Mouse (Mus musculus) kidney, postnatal 0 days (tissue): ENCODE data around the gene Fance. TPM values are rescaled to one million over a fixed set of nuclear protein-coding genes. Genes with fewer than 3 reads are reported as not detected.
"Not testable (repeated sequence)": the region's sequence is repeated elsewhere in the genome, so short reads cannot be mapped to it uniquely, and the experiment has no call there.

Source experiments
- ATAC-seq: fragments of 200-750 bp; cut with Nextera tagmentation; replicated peaks from 2 replicates; pipeline ENCODE4 v1.8.0; 2017; ENCODE audit warnings: low read depth, moderate number of reproducible peaks, moderate TSS enrichment, moderate library complexity; ENCODE audit not compliant: low FRiP score
- DNase-seq: peaks from one replicate; pipeline ENCODE4 v3.0.0-alpha.2; 2016; ENCODE audit warnings: low spot score
- H3K27ac ChIP-seq: fragments of 300-500 bp; sonication (generic); 2 replicates; pipeline ENCODE4 v1.5.1; 2014; ENCODE audit warnings: mild to moderate bottlenecking
- H3K27me3 ChIP-seq: fragments of 300-500 bp; sonication (generic); 2 replicates; pipeline ENCODE4 v1.6.1; 2014; ENCODE audit warnings: low read length, mixed read lengths; ENCODE audit not compliant: insufficient read depth
- H3K36me3 ChIP-seq: fragments of 300-500 bp; sonication (generic); 2 replicates; pipeline ENCODE4 v1.6.1; 2014; ENCODE audit warnings: low read length, mixed read lengths; ENCODE audit not compliant: insufficient read depth
- H3K4me1 ChIP-seq: fragments of 300-500 bp; sonication (generic); replicated peaks from 2 replicates; pipeline ENCODE4 v1.6.1; 2014; ENCODE audit warnings: antibody characterized with exemption, low read length, mixed read lengths; ENCODE audit not compliant: insufficient read depth
- H3K4me2 ChIP-seq: fragments of 300-500 bp; sonication (generic); 2 replicates; pipeline ENCODE4 v1.6.1; 2014; ENCODE audit warnings: mild to moderate bottlenecking, low read length, moderate library complexity, mixed read lengths
- H3K4me3 ChIP-seq: fragments of 300-500 bp; sonication (generic); replicated peaks from 2 replicates; pipeline ENCODE4 v1.5.1; 2014; ENCODE audit warnings: low read depth, low read length
- H3K9ac ChIP-seq: fragments of 300-500 bp; sonication (generic); 2 replicates; pipeline ENCODE4 v1.6.1; 2014; ENCODE audit warnings: low read depth, low read length
- H3K9me3 ChIP-seq: fragments of 300-500 bp; sonication (generic); replicated peaks from 2 replicates; pipeline ENCODE4 v1.6.1; 2016; ENCODE audit warnings: low read length, inconsistent platforms, mixed read lengths
- CTCF ChIP-seq: IDR thresholded peaks from 2 replicates; pipeline ENCODE4 v1.5.1; 2016; ENCODE audit warnings: antibody characterized with exemption, low read depth, mild to moderate bottlenecking, moderate library complexity
- WGBS: fragments of 180-500 bp; shearing (Covaris S2); extraction: QIAGEN DNeasy Blood & Tissue Kit; methylation state at CpG from one replicate; pipeline ENCODE4 v1.1.7; 2014; 5-methylcytosine and 5-hydroxymethylcytosine counted together
- polyA plus RNA-seq: library from polyadenylated mRNA; unstranded; fragments of >200 nt; fragmentation: Nextera tagmentation; extraction: Ambion mirVana; gene quantifications from 2 replicates; pipeline ENCODE4 v1.2.1, GENCODE M21; 2015

Gene Fance
- polyA plus RNA-seq, 1 experiment from 2014 or later, result 29.5 TPM

DNA sequence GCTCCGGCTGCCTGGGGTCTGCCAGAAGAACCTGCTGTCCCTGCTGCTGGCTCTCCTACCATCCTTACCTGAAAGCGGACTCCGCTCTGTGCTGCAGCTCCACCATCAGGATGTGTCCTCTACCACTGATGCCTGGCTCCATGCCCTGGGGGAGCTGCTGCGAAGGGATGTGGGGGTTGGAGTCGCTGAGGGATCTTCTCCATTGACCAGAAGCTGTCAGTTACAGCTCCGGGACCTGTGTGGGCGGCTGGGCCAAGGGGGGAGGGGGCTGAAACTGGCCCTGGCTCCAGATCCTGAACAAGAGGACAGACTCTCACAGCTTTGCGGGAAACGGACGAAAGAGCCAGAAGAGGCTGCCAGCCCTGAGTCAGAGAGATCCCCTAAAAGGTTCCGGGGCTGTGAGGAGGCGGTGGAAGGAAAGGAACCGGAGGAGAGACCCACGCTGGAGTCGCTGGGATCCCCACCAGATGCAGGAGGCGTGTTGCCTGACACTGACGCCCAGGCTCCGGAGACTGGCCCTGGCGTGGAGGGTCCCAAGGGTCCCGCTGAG lies 2.4 kb downstream of the Fance start:
- H3K9ac ChIP-seq, result 0 out of 2 replicates have a peak overlapping the region, but pooled peaks have one; percentile 8
- H3K9me3 ChIP-seq, result no peaks in the 10 kb centered on the region
- WGBS, result 80% methylated on average over 20 of the region's 20 CpGs

DNA sequence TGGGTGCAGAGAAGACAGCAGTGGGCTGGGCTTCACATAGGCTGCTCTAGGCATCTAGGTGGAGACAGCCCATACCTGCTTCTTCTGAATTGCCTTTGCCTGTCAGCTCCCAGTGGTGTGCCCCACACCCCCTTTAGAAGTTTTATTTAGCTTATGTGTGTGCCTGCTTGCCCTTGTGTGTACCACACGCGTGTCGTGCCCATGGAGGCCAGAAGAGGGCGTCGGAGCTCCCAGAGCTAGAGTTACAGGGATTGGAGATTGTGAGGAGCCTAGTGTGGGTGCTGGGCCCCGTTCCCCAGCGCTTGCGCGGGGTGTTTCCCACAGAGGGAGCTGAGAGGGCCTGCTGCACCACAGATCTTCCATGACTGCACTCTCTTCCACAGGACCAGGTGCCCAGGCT lies 3.2 kb downstream of the Fance start:
- DNase-seq (no peak), ATAC-seq (no peak)
- Histone ChIP-seq H3K36me3 (peaks cover 34% of the 10 kb centered on the region; the same call in 1 of the 2 replicates), H3K4me3 (no peak overlapping the region), H3K27ac (no peak overlapping the region), H3K4me1 (peaks cover 7% of the 10 kb centered on the region), H3K9ac (no peak overlapping the region), H3K4me2 (no peak overlapping the region), H3K27me3 (no peaks in the 10 kb centered on the region), H3K9me3 (no peaks in the 10 kb centered on the region)
- WGBS, result 93% methylated on average over 9 of the region's 9 CpGs
- peak; percentile 30; the same call in 1 of the 2 replicates for TF ChIP-seq CTCF

More for the DNA sequence above, 2.4 kb downstream of the Fance start:
- no peak overlapping the region for H3K4me3 ChIP-seq
- H3K4me1 ChIP-seq, result peaks cover 7% of the 10 kb centered on the region
- DNase-seq, result no peak
- H3K27ac ChIP-seq, result no peak overlapping the region
- peaks cover 32% of the 10 kb centered on the region; the same call in 1 of the 2 replicates for H3K36me3 ChIP-seq
- TF ChIP-seq CTCF, result no peak
- no peaks in the 10 kb centered on the region for H3K27me3 ChIP-seq
- no peak for ATAC-seq
- no peak overlapping the region for H3K4me2 ChIP-seq

DNA sequence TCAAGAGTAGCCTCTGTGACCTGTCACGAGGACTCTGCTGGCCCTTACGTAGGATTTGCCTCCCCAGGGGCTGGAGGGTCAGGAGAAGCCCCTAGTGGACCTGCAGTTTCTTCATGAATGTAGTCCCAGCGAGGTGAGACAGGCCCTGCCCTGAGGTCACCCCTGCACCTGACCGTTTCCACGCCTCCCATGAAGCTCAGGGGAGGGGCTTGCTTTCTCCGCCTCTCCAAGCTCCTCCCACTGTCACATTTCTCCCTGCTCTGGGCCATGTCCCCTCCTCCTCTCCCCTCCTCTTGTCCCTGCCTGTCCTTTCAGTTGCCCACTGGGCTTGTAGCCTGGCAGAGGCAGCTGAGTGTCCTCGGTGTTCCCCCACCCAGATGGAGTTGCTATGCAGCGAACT lies 3.8 kb downstream of the Fance start:
- H3K4me3 ChIP-seq, result no peak overlapping the region
- H3K27ac ChIP-seq, result no peak overlapping the region
- no peaks in the 10 kb centered on the region for H3K9me3 ChIP-seq
- no peak overlapping the region for H3K4me2 ChIP-seq
- WGBS, result 62% methylated on average over 8 of the region's 8 CpGs
- no peaks in the 10 kb centered on the region for H3K27me3 ChIP-seq
- no peak for ATAC-seq
- H3K9ac ChIP-seq, result no peak overlapping the region
- peaks cover 34% of the 10 kb centered on the region; the same call in 1 of the 2 replicates for H3K36me3 ChIP-seq
- TF ChIP-seq CTCF, result no peak
- no peak for DNase-seq
- H3K4me1 ChIP-seq, result peaks cover 7% of the 10 kb centered on the region

DNA sequence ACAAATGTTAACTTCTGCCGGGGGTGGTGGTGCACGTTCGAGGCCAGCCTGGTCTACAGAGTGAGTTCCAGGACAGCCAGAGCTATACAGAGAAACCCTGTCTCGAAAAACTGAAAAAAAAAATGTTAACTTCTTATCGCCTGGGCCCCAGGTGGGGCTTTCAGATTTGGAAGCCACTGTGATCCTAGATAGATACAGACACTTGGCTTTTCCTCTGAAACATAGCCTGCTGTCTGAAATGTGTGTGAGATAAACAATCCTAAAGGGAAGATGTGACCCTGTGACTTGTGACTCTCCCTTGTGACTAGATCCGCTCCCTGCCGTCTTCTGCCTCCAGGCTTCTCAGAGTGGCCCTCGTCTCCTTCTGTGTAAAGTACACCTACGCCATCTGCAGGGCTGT lies 4.4 kb downstream of the Fance start:
- Histone ChIP-seq H3K27me3 (no peaks in the 10 kb centered on the region), H3K27ac (no peak overlapping the region), H3K36me3 (peaks cover 34% of the 10 kb centered on the region; the same call in 1 of the 2 replicates), H3K4me1 (peaks cover 7% of the 10 kb centered on the region), H3K9ac (no peak overlapping the region), H3K4me2 (no peak overlapping the region), H3K9me3 (no peaks in the 10 kb centered on the region), H3K4me3 (no peak overlapping the region)
- DNase-seq (no peak), ATAC-seq (no peak)
- 84% methylated on average over 9 of the region's 9 CpGs for WGBS
- no peak for TF ChIP-seq CTCF

DNA sequence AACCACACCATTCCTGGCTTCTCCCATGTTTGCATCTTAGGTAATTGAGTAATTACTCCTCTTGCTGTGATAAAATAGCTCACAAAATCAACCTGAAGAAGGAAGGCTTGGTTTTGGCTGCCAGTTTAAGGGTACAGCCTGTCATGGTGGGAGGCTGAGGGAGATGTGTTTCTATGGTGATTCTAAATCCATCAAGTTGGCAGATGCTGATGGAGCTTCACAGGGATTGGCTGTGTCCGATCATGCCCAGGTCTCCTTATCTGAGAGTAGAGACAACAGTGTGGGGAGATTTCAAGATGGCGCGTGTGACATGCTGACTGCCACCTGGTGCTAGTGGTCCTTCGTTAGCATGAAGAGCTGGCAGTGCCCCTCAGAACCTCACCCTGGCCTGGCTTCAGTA lies 8.4 kb downstream of the Fance start:
- DNase-seq (no peak), ATAC-seq (no peak)
- H3K4me1 ChIP-seq, result no peaks in the 10 kb centered on the region
- H3K36me3 ChIP-seq, result peaks cover 27% of the 10 kb centered on the region; the same call in 1 of the 2 replicates
- H3K9ac ChIP-seq, result no peak overlapping the region
- no peak for TF ChIP-seq CTCF
- no peaks in the 10 kb centered on the region for H3K27me3 ChIP-seq
- no peaks in the 10 kb centered on the region for H3K9me3 ChIP-seq
- no peak overlapping the region for H3K4me2 ChIP-seq
- H3K27ac ChIP-seq, result no peak overlapping the region
- 89% methylated on average over 4 of the region's 4 CpGs for WGBS
- H3K4me3 ChIP-seq, result no peak overlapping the region

DNA sequence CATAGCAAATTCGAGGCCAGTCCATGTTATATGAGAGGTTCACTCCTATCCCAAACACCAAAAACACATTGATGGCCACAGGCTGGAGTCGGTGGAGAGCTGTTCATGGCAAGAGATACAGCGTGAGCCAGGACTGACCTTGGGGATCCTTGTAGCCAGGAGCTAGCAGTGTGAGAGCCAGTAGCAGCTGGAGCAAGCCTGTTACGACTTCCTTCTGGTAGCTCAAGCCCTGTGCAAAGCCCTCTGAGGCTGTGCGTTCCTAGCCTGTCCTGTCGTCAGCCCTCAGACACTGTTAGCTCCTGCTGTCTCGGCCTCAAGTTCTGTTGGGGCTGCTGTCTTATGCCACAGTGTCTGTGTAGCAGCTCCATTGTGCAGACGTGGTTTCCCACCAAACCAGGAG lies 10.5 kb downstream of the Fance start:
- H3K27me3 ChIP-seq, result no peaks in the 10 kb centered on the region
- no peak for TF ChIP-seq CTCF
- no peak for ATAC-seq
- no peaks in the 10 kb centered on the region for H3K9me3 ChIP-seq
- 86% methylated on average over 8 of the region's 8 CpGs for WGBS
- DNase-seq, result no peak
- no peak overlapping the region for H3K9ac ChIP-seq
- H3K27ac ChIP-seq, result no peak overlapping the region
- 0 out of 2 replicates have a peak, but pooled peaks cover 12% of the 10 kb centered on the region for H3K36me3 ChIP-seq
- no peak overlapping the region for H3K4me3 ChIP-seq
- H3K4me2 ChIP-seq, result no peak overlapping the region
- peaks cover 9% of the 10 kb centered on the region; the same call in 1 of the 2 replicates for H3K4me1 ChIP-seq

DNA sequence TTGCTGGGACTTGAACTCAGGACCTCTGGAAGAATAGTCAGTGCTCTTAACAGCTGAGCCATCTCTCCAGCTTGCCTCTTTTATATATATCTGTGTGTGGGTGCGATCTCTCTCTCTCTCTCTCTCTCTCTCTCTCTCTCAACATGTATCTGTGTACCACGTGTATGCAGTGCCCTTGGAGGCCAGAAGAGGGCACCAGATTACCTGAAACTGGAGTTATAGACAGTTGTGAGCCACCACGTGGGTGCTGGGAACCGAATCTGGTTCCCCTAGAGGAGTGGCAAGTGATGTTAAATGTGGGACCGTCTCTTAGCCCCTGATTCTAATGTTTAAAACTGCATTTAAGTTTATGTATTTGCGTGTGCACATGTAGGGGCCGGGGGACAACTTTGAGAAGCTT lies 11.1 kb downstream of the Fance start:
- 0 out of 2 replicates have a peak, but pooled peaks cover 11% of the 10 kb centered on the region for H3K36me3 ChIP-seq
- not testable (repeated sequence) for H3K9ac ChIP-seq, H3K4me3 ChIP-seq, DNase-seq, H3K4me2 ChIP-seq, ATAC-seq, H3K9me3 ChIP-seq, H3K27me3 ChIP-seq, H3K27ac ChIP-seq
- H3K4me1 ChIP-seq, result peaks cover 11% of the 10 kb centered on the region; the same call in 1 of the 2 replicates
- peak; percentile 32; the same call in 1 of the 2 replicates for TF ChIP-seq CTCF
- 98% methylated on average over 7 of the region's 7 CpGs for WGBS
